Mouse (Mus musculus) testis, adult 2 months (tissue): ENCODE data around the gene Zxdc. TPM values are rescaled to one million over a fixed set of nuclear protein-coding genes. Genes with fewer than 3 reads are reported as not detected.

Source experiments
- H3K27ac ChIP-seq: fragments of 200-500 bp; 2 replicates; pipeline ENCODE4 v1.5.1; 2012; ENCODE audit warnings: low read depth, low read length; ENCODE audit not compliant: control insufficient read depth, insufficient read depth
- H3K27me3 ChIP-seq: fragments of 200-500 bp; 2 replicates; pipeline ENCODE4 v1.6.1; 2012; ENCODE audit warnings: mild to moderate bottlenecking, low read length, moderate library complexity; ENCODE audit not compliant: control insufficient read depth, insufficient read depth
- H3K36me3 ChIP-seq: fragments of 200-500 bp; 2 replicates; pipeline ENCODE4 v1.6.1; 2012; ENCODE audit warnings: mild to moderate bottlenecking, low read length; ENCODE audit not compliant: control insufficient read depth, insufficient read depth
- H3K4me1 ChIP-seq: fragments of 200-500 bp; 2 replicates; pipeline ENCODE4 v1.6.1; 2012; ENCODE audit warnings: low read length; ENCODE audit not compliant: control insufficient read depth, insufficient read depth
- H3K4me3 ChIP-seq: fragments of 200-500 bp; 2 replicates; pipeline ENCODE4 v1.5.1; 2012; ENCODE audit warnings: low read depth, mild to moderate bottlenecking, low read length, moderate library complexity, mixed read lengths; ENCODE audit not compliant: control insufficient read depth
- CTCF ChIP-seq: fragments of 200-500 bp; IDR thresholded peaks from 2 replicates; pipeline ENCODE4 v1.5.1; 2012; ENCODE audit warnings: low read depth, mild to moderate bottlenecking, inconsistent platforms, low read length, moderate library complexity; ENCODE audit not compliant: control insufficient read depth, insufficient read depth, insufficient replicate concordance
- POLR2A ChIP-seq: fragments of 200-500 bp; IDR thresholded peaks from 2 replicates; pipeline ENCODE4 v1.6.1; 2012; ENCODE audit warnings: low read depth, mild to moderate bottlenecking, inconsistent platforms, low read length, moderate library complexity; ENCODE audit not compliant: control insufficient read depth
- polyA plus RNA-seq: library from polyadenylated mRNA; depleted of rRNA; stranded (reverse); fragments of >200 nt; gene quantifications from 2 replicates; pipeline ENCODE4 v1.2.3, GENCODE M21; 2012

Zxdc gene
- polyA plus RNA-seq, 1 experiment: 5.4 TPM

DNA sequence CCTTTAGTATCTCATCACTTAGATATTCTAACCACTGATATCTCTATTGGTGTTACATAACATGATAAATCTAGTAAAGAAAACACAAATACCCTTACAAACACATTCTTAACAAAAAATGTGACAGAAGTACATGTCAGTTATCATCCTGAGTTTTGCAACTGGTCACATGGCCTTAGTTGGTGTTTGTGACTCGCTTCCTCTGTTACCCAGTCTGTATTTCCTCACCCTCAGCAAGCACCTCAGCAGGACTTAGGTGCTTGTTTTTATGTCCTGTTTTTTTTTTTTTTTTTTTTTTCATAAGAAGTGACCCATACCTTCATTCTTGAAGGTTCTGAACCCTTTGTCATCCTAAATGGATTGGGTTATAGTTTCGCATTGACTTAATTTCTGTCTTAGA is 8.4 kb downstream of the Zxdc start:
- peaks cover 2% of the 10 kb centered on the region for H3K36me3 ChIP-seq
- TF ChIP-seq CTCF (no peak), POLR2A (no peak)
- H3K27me3 ChIP-seq: no peaks in the 10 kb centered on the region
- H3K27ac ChIP-seq: no peak overlapping the region
- no peaks in the 10 kb centered on the region for H3K4me1 ChIP-seq
- H3K4me3 ChIP-seq: no peak overlapping the region

DNA sequence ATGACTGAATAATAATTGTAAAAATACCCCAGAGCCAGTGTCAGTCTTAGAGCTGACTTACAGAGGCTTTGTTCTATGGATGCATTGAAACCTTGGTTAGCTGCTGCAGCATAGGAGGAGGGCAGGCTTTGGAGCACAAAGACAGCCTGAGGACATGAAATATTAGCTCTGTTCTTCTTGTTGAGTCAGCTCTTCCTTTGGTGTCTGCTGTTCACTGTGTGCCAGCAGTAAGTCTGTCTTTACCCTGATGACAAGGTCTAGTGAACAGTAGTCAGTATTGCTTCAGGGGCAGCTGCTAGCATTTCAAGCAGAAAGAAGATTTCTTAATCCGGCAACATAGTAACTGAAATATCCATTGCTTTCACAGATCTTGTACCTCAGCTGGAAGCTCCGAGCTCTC is 12.2 kb downstream of the Zxdc start:
- TF ChIP-seq CTCF: no peak
- no peak for TF ChIP-seq POLR2A
- Histone ChIP-seq H3K27me3 (no peaks in the 10 kb centered on the region), H3K27ac (no peak overlapping the region), H3K36me3 (no peaks in the 10 kb centered on the region; the same call in 1 of the 2 replicates), H3K4me1 (no peaks in the 10 kb centered on the region), H3K4me3 (no peak overlapping the region)

DNA sequence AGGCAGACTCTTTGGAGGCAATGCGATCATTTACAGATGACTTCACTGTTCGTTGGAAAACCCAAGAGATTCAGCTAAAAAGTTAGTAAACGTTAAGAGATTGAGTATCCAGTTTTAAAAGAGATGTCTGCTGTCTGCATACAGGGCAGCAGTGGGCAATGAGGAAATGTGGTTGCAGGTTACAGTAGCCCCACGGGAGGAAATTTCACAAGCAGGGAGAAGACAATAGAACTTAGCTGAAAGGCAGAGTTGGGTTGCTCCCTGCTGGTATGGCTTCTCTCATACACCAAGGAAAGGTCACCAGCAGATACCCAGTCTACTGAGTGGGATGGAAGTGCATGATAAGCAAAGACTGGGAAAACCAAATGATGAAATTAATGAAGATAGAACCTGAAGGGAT is 21.3 kb downstream of the Zxdc start:
- Histone ChIP-seq H3K4me1 (no peaks in the 10 kb centered on the region), H3K4me3 (no peak overlapping the region), H3K27me3 (no peaks in the 10 kb centered on the region), H3K36me3 (no peaks in the 10 kb centered on the region), H3K27ac (no peak overlapping the region)
- no peak for TF ChIP-seq CTCF
- TF ChIP-seq POLR2A: no peak

DNA sequence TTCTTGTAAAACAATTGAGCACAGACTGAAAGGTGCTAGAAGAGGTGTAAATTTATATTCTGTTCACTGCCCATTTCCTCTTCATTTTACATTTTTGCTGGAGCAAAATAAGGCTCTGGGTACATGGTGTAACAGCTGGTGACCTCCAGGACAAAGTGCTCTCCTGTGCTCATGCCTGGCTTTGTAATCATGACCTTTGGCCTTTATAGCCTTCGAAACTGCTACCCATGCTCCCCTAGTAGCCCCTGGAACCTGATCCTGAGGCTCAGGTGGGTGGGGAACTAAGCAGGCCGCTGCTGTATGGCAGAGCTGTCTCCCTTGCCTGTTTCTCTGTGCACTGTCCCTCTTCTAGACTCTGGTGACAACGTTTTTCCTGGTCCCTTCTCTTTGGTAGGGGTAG is 24.7 kb downstream of the Zxdc start:
- Histone ChIP-seq H3K36me3 (no peaks in the 10 kb centered on the region), H3K27me3 (no peaks in the 10 kb centered on the region), H3K4me3 (no peak overlapping the region), H3K4me1 (no peaks in the 10 kb centered on the region), H3K27ac (no peak overlapping the region)
- no peak for TF ChIP-seq POLR2A
- no peak for TF ChIP-seq CTCF

DNA sequence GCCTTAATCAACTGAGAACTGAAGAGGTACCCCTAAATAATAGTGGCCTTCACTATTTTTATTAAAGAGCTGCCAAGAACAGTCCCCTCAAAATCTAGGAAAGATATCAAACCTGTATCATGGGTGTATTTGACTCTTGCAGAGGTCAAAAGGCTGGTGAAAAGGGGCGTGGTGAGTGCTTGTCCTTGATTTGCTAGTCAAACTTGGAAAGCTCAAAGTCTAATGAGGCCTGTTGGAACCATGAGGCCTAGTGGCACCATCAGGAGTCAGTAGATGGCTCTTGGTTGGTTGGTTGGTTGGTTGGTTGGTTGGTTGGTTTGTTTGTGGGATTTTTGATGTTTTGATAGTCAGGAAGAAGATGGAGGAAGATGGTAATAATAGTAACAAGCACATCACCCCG is 26.5 kb downstream of the Zxdc start:
- Histone ChIP-seq H3K4me3 (no peak overlapping the region), H3K4me1 (no peaks in the 10 kb centered on the region)
- no peak for TF ChIP-seq CTCF
- TF ChIP-seq POLR2A: no peak

DNA sequence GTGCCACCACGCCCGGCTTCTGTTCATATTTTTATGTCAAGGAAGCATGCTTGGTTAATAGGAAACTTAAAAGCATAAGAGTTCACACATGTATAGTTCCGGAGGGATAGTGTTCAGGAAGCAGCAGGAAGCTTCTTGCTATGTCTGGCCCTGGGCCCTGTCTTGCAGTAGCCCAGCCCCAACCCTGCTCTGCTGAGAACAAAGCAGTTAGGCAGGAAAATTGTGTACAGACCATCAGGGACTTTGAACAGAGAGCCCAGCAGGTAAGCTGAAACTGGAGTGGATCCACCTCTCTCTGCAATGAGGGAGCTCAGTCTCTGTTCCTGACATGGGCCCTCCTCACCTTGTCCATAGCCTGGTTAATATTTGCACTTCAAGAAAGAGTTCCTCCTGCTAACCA is 28.0 kb downstream of the Zxdc start:
- H3K36me3 ChIP-seq: no peaks in the 10 kb centered on the region
- no peak overlapping the region for H3K27ac ChIP-seq
- no peak overlapping the region for H3K4me3 ChIP-seq
- TF ChIP-seq POLR2A (no peak), CTCF (no peak)
- H3K27me3 ChIP-seq: no peaks in the 10 kb centered on the region
- no peaks in the 10 kb centered on the region for H3K4me1 ChIP-seq

More for the DNA sequence above, 26.5 kb downstream of the Zxdc start:
- Histone ChIP-seq H3K36me3 (no peaks in the 10 kb centered on the region), H3K27ac (no peak overlapping the region), H3K27me3 (no peaks in the 10 kb centered on the region)

DNA sequence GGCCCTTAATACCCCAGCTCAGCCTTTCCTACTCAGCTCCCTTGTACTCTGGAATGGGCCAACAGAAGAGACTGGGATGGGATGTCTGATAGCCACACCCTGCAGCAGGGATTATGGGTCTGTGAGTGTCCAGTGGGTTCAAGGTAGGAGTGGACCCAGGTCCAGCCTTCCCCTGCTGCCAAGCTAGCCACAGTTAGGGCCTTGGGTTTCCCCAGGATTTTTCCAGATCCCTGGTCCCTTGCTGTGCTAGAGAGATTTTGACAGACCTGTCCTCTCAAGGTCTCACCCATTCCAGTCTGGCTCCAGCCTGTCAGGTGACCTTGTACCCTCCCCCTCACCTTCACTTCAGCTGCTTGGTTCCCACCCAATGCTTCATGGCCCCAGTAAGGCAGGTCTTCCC is 39.3 kb downstream of the Zxdc start:
- H3K36me3 ChIP-seq: no peaks in the 10 kb centered on the region
- no peak for TF ChIP-seq POLR2A
- no peak for TF ChIP-seq CTCF
- no peaks in the 10 kb centered on the region; the same call in 1 of the 2 replicates for H3K4me1 ChIP-seq
- no peaks in the 10 kb centered on the region for H3K27me3 ChIP-seq
- H3K4me3 ChIP-seq: no peak overlapping the region
- no peak overlapping the region for H3K27ac ChIP-seq

DNA sequence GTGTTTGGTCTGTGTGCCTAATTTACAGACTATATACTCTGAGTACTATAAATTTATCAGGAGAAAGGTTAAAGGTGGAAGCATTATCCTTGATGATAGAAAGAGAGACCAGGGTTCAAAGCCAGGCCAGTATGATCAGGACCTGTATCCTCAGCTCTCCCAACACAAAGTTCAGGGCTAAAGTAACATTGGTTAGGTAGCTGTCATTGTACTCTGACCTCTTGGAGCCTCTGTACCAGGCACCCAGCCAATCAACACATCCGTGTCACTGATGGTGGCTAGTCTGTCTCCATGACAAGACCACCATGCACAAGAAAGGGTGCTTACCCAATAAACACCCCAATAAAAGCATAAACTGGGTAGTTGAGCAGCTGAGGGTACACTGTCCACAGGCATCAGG is 41.7 kb downstream of the Zxdc start:
- TF ChIP-seq CTCF (no peak), POLR2A (no peak)
- no peak overlapping the region for H3K4me3 ChIP-seq
- no peaks in the 10 kb centered on the region for H3K27me3 ChIP-seq
- H3K4me1 ChIP-seq: no peaks in the 10 kb centered on the region; the same call in 1 of the 2 replicates
- no peak overlapping the region for H3K27ac ChIP-seq
- H3K36me3 ChIP-seq: no peaks in the 10 kb centered on the region
